Mouse (Mus musculus) kidney, embryonic 15.5 days (tissue): ENCODE data around the gene Dcun1d4. TPM values are rescaled to one million over a fixed set of nuclear protein-coding genes. Genes with fewer than 3 reads are reported as not detected.
"Not testable (repeated sequence)": the region's sequence is repeated elsewhere in the genome, so short reads cannot be mapped to it uniquely, and the experiment has no call there.

Experiments used
- ATAC-seq: fragments of 200-750 bp; cut with Nextera tagmentation; replicated peaks from 2 replicates; pipeline ENCODE4 v1.8.0; 2017; ENCODE audit warnings: moderate TSS enrichment; ENCODE audit not compliant: low FRiP score
- H3K27ac ChIP-seq: fragments of 300-500 bp; sonication (generic); 2 replicates; pipeline ENCODE4 v1.5.1; 2015; ENCODE audit warnings: mild to moderate bottlenecking, inconsistent platforms
- H3K27me3 ChIP-seq: fragments of 300-500 bp; sonication (generic); 2 replicates; pipeline ENCODE4 v1.6.1; 2015; ENCODE audit warnings: inconsistent platforms
- H3K36me3 ChIP-seq: fragments of 300-500 bp; sonication (generic); 2 replicates; pipeline ENCODE4 v1.6.1; 2015; ENCODE audit warnings: inconsistent platforms
- H3K4me1 ChIP-seq: fragments of 300-500 bp; sonication (generic); 2 replicates; pipeline ENCODE4 v1.6.1; 2015; ENCODE audit warnings: inconsistent platforms
- H3K4me2 ChIP-seq: fragments of 300-500 bp; sonication (generic); 2 replicates; pipeline ENCODE4 v1.6.1; 2015; ENCODE audit warnings: moderate library complexity, mild to moderate bottlenecking, inconsistent platforms
- H3K4me3 ChIP-seq: fragments of 300-500 bp; sonication (generic); replicated peaks from 2 replicates; pipeline ENCODE4 v1.5.1; 2015; ENCODE audit warnings: mild to moderate bottlenecking, inconsistent platforms
- H3K9ac ChIP-seq: fragments of 300-500 bp; sonication (generic); 2 replicates; pipeline ENCODE4 v1.6.1; 2015; ENCODE audit warnings: mild to moderate bottlenecking, inconsistent platforms
- H3K9me3 ChIP-seq: fragments of 300-500 bp; sonication (generic); replicated peaks from 2 replicates; pipeline ENCODE4 v1.6.1; 2016; ENCODE audit warnings: inconsistent platforms
- WGBS: fragments of 180-500 bp; shearing (Covaris S2); methylation state at CpG from one replicate; pipeline ENCODE4 v1.1.7; 2015; ENCODE audit warnings: mixed read lengths; 5-methylcytosine and 5-hydroxymethylcytosine counted together
- polyA plus RNA-seq: library from polyadenylated mRNA; unstranded; fragments of >200 nt; fragmentation: Nextera tagmentation; extraction: Ambion mirVana; gene quantifications from 2 replicates; pipeline ENCODE4 v1.2.1, GENCODE M21; 2015

The Dcun1d4 gene
- polyA plus RNA-seq, 1 experiment from 2014 or later, result 24.7 TPM

DNA sequence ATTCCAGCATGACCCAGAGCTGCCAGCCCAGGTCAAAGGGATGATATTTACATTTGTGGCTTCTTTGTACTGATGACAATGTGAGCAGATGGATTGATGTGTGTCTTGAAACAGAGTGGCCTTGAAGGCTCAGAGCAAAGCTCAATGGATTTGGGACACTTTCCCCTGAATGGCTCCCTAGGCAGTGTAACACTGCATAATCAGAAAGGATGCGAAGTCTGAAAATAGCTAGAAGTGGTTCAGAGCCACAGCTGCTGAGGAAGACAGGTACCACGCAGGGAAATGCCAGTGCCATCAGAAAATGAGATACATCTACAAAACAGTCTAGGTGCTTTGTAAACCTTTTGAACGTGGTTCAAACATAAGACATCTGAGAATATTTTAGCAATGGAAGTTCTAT, 97.3 kb downstream of the Dcun1d4 start:
- Histone ChIP-seq H3K36me3 (no peaks in the 10 kb centered on the region), H3K9ac (no peak overlapping the region), H3K4me2 (no peak overlapping the region), H3K4me3 (no peak overlapping the region), H3K4me1 (no peaks in the 10 kb centered on the region), H3K27ac (no peak overlapping the region), H3K9me3 (no peaks in the 10 kb centered on the region), H3K27me3 (no peaks in the 10 kb centered on the region)
- ATAC-seq, result no peak
- WGBS, result 85% methylated on average over 3 of the region's 3 CpGs

DNA sequence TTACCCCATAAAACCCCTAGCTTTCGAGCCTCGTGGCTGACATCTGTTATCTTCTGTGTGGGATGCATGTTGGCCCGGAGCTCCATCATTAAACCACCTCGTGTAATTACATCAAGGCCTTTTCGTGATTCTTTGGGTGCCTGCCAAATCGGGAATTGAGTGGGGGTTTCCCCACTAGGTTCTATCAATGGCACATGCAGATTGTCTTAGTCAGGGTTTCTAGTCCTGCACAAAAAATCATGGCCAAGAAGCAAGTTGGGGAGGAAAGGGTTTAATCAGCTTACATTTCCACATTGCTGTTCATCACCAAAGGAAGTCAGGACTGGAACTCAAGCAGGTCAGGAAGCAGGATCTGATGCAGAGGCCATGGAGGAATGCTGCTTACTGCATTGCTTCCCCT, 103.2 kb downstream of the Dcun1d4 start:
- not testable (repeated sequence) for H3K4me2 ChIP-seq, H3K27ac ChIP-seq, H3K27me3 ChIP-seq, H3K36me3 ChIP-seq, H3K9me3 ChIP-seq, ATAC-seq, H3K9ac ChIP-seq, H3K4me3 ChIP-seq, H3K4me1 ChIP-seq
- WGBS, result 71% methylated on average over 6 of the region's 6 CpGs

GRCm38 (mm10) chr5:73585212-73586115, 104.7 kb downstream of the Dcun1d4 start:
- no peaks in the 10 kb centered on the region for H3K9me3 ChIP-seq
- no peak for ATAC-seq
- no peak overlapping the region for H3K9ac ChIP-seq
- H3K4me2 ChIP-seq, result no peak overlapping the region
- H3K27ac ChIP-seq, result no peak overlapping the region
- no peak overlapping the region for H3K4me3 ChIP-seq
- no peaks in the 10 kb centered on the region for H3K36me3 ChIP-seq
- H3K27me3 ChIP-seq, result no peaks in the 10 kb centered on the region
- WGBS, result 33% methylated on average over 7 of the region's 7 CpGs
- H3K4me1 ChIP-seq, result no peaks in the 10 kb centered on the region

DNA sequence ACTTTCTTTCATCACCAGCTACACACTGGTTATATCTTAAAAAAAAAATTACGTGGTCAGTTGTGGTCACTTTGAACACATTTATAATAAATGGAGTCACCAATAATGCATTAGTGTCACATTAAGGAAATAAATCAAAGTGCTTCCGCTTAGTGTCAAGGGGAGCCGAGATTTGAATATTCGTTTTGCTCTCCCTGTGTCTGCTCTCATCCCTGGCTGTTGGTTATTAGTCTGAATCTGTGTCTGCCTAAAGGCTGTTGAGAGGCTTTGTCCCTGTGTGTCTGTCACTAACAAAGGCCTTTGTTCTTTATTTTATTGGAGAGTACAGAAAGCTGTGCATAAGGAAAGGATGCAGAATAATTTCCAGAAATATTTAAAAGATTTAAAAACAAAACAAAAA, 105.8 kb downstream of the Dcun1d4 start:
- H3K36me3 ChIP-seq, result no peaks in the 10 kb centered on the region
- no peak overlapping the region for H3K27ac ChIP-seq
- H3K9me3 ChIP-seq, result no peaks in the 10 kb centered on the region
- H3K9ac ChIP-seq, result no peak overlapping the region
- no peaks in the 10 kb centered on the region for H3K27me3 ChIP-seq
- WGBS, result 63% methylated on average over 4 of the region's 4 CpGs
- H3K4me3 ChIP-seq, result no peak overlapping the region
- H3K4me2 ChIP-seq, result no peak overlapping the region
- no peak for ATAC-seq
- H3K4me1 ChIP-seq, result no peaks in the 10 kb centered on the region

GRCm38 (mm10) chr5:73587119-73587518, 106.3 kb downstream of the Dcun1d4 start:
- Histone ChIP-seq H3K4me2 (no peak overlapping the region), H3K4me3 (no peak overlapping the region), H3K4me1 (no peaks in the 10 kb centered on the region), H3K9ac (no peak overlapping the region), H3K9me3 (no peaks in the 10 kb centered on the region), H3K27ac (no peak overlapping the region), H3K36me3 (no peaks in the 10 kb centered on the region), H3K27me3 (no peaks in the 10 kb centered on the region)
- no peak for ATAC-seq
- WGBS, result 67% methylated on average over 3 of the region's 3 CpGs

- ATAC-seq, result no peak
- no peaks in the 10 kb centered on the region for H3K27me3 ChIP-seq
- H3K27ac ChIP-seq, result no peak overlapping the region
- no peak overlapping the region for H3K4me3 ChIP-seq
- H3K9ac ChIP-seq, result no peak overlapping the region
- no peaks in the 10 kb centered on the region for H3K36me3 ChIP-seq
- H3K9me3 ChIP-seq, result no peaks in the 10 kb centered on the region
- WGBS, result 71% methylated on average over 5 of the region's 5 CpGs
- no peaks in the 10 kb centered on the region for H3K4me1 ChIP-seq
- no peak overlapping the region for H3K4me2 ChIP-seq
Observed at GRCm38 (mm10) chr5:73598943-73599695, 118.3 kb downstream of the Dcun1d4 start.

GRCm38 (mm10) chr5:73599991-73600390, 119.2 kb downstream of the Dcun1d4 start:
- ATAC-seq, result no peak
- H3K4me3 ChIP-seq, result no peak overlapping the region
- H3K4me2 ChIP-seq, result no peak overlapping the region
- H3K9ac ChIP-seq, result no peak overlapping the region
- no peaks in the 10 kb centered on the region for H3K4me1 ChIP-seq
- no peaks in the 10 kb centered on the region for H3K36me3 ChIP-seq
- 62% methylated on average over 2 of the region's 2 CpGs for WGBS
- no peaks in the 10 kb centered on the region for H3K9me3 ChIP-seq
- no peaks in the 10 kb centered on the region for H3K27me3 ChIP-seq
- H3K27ac ChIP-seq, result no peak overlapping the region

GRCm38 (mm10) chr5:73601361-73601763, 120.6 kb downstream of the Dcun1d4 start:
- Histone ChIP-seq H3K9me3 (0 out of 2 replicates have a peak, but pooled peaks cover 3% of the 10 kb centered on the region), H3K27me3 (no peaks in the 10 kb centered on the region), H3K4me1 (no peaks in the 10 kb centered on the region), H3K36me3 (no peaks in the 10 kb centered on the region), H3K4me3 (no peak overlapping the region), H3K4me2 (no peak overlapping the region), H3K27ac (no peak overlapping the region), H3K9ac (no peak overlapping the region)
- 77% methylated on average over 8 of the region's 8 CpGs for WGBS
- no peak for ATAC-seq

DNA sequence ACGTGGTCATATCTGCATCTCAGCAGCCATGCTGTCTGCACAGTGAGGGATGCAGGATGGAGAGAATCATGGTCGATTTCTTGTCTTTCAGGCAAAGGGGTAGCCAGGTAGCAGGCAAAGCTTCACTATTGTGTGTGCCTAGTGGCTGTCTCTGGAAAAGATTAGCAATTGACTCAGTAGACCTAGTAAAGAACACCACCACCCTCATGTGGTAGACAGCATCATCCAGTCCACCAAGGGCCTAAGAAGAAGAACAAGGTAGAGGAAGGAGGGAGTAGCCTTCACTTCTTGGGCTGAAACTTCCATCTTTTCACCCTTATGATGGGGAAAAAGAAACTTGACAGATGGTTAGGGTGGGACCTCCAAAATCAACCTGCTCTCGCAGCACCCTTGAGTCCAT, 122.1 kb downstream of the Dcun1d4 start:
- H3K9me3 ChIP-seq, result 0 out of 2 replicates have a peak, but pooled peaks cover 3% of the 10 kb centered on the region
- H3K9ac ChIP-seq, result no peak overlapping the region
- H3K36me3 ChIP-seq, result no peaks in the 10 kb centered on the region
- no peak for ATAC-seq
- H3K27ac ChIP-seq, result no peak overlapping the region
- no peak overlapping the region for H3K4me2 ChIP-seq
- WGBS, result 87% methylated on average over 3 of the region's 3 CpGs
- H3K27me3 ChIP-seq, result no peaks in the 10 kb centered on the region
- no peak overlapping the region for H3K4me3 ChIP-seq
- H3K4me1 ChIP-seq, result no peaks in the 10 kb centered on the region

DNA sequence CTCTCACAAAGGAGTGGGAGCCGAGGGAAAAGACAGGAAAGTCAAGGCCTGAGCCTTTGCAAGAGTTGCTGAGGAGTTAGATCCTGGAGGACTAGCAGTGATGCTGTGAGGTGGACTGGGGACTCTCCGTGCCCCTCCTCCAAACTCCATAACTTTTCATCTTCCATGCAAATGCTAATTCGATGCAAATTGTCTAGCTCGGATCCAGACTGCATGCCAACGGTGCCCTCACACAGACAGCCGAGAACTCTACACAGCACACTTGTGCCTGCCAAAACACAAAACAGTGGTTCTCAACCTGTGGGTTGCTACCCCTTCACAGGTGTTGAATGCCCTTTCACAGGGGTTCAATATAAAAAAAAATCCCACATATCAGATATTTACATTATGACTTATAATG, 123.7 kb downstream of the Dcun1d4 start:
- H3K9me3 ChIP-seq, result 0 out of 2 replicates have a peak, but pooled peaks cover 3% of the 10 kb centered on the region
- H3K36me3 ChIP-seq, result no peaks in the 10 kb centered on the region
- H3K9ac ChIP-seq, result no peak overlapping the region
- H3K4me1 ChIP-seq, result no peaks in the 10 kb centered on the region
- H3K4me3 ChIP-seq, result no peak overlapping the region
- ATAC-seq, result no peak
- no peaks in the 10 kb centered on the region for H3K27me3 ChIP-seq
- WGBS, result 90% methylated on average over 6 of the region's 6 CpGs
- H3K4me2 ChIP-seq, result no peak overlapping the region
- no peak overlapping the region for H3K27ac ChIP-seq

- H3K27me3 ChIP-seq, result no peaks in the 10 kb centered on the region
Observed at GRCm38 (mm10) chr5:73604964-73605363, 124.2 kb downstream of the Dcun1d4 start.

More at GRCm38 (mm10) chr5:73604964-73605363, 124.2 kb downstream of the Dcun1d4 start:
- no peak overlapping the region for H3K4me2 ChIP-seq
- 0 out of 2 replicates have a peak, but pooled peaks cover 3% of the 10 kb centered on the region for H3K9me3 ChIP-seq
- no peak for ATAC-seq
- 83% methylated on average over 6 of the region's 6 CpGs for WGBS
- no peaks in the 10 kb centered on the region for H3K36me3 ChIP-seq
- no peaks in the 10 kb centered on the region for H3K4me1 ChIP-seq
- H3K9ac ChIP-seq, result no peak overlapping the region
- no peak overlapping the region for H3K27ac ChIP-seq
- H3K4me3 ChIP-seq, result no peak overlapping the region
